Comparison of ENCODE assay signal across 13 mouse cellular contexts in genomic region chr2:172299126-172299921, GRCm38 (mm10). TPM values are rescaled to one million over a fixed set of nuclear protein-coding genes. Genes with fewer than 3 reads are reported as not detected.
DNase-seq lines count a peak whose midpoint lies in the region; ATAC-seq and TF ChIP-seq lines count a peak whose summit lies in the region.
"Had no signal": no experiment of that assay in that cellular context is flagged by ENCODE, and none has a peak within 500 bp of the region (broad histone marks: within the 10 kb centered on the region; RNA-seq: fewer than 3 reads in every experiment).

No protein-coding gene starts in this region.

- H3K4me2 ChIP-seq in forebrain, embryonic 15.5 days (replicated peaks), result no peak overlapping the region
- peak overlapping the region; percentile 28 for H3K4me2 ChIP-seq in midbrain, embryonic 12.5 days (replicated peaks)
- no peak overlapping the region for H3K4me2 ChIP-seq in stomach, postnatal 0 days (replicated peaks; ENCODE audit: low read depth)
- H3K4me2 ChIP-seq: embryonic facial prominence, embryonic 12.5 days had no signal

- no peaks in the 10 kb centered on the region for H3K36me3 ChIP-seq in ES-Bruce4 (ENCODE audit: control insufficient read depth, insufficient read depth, low read length, poor library complexity, severe bottlenecking)
- no peaks in the 10 kb centered on the region for H3K36me3 ChIP-seq in forebrain, embryonic 15.5 days
- H3K36me3 ChIP-seq in midbrain, embryonic 12.5 days, result no peaks in the 10 kb centered on the region
- H3K36me3 ChIP-seq in stomach, postnatal 0 days (ENCODE audit: control insufficient read depth, insufficient read depth, low read length), result no peaks in the 10 kb centered on the region
- H3K36me3 ChIP-seq: embryonic facial prominence, embryonic 12.5 days had no signal

- no peak overlapping the region for H3K4me3 ChIP-seq in ES-Bruce4 (ENCODE audit: low read depth, low read length)
- no peak overlapping the region for H3K4me3 ChIP-seq in forebrain, embryonic 15.5 days
- H3K4me3 ChIP-seq in midbrain, embryonic 12.5 days, result no peak overlapping the region
- H3K4me3 ChIP-seq in stomach, postnatal 0 days (ENCODE audit: low read depth, low read length), result no peak overlapping the region
- H3K4me3 ChIP-seq: embryonic facial prominence, embryonic 12.5 days had no signal

- H3K4me1 ChIP-seq in ES-Bruce4 (ENCODE audit: control insufficient read depth, insufficient read depth, low read length), result peaks cover 3% of the 10 kb centered on the region
- peaks cover 10% of the 10 kb centered on the region for H3K4me1 ChIP-seq in forebrain, embryonic 15.5 days
- peaks cover 27% of the 10 kb centered on the region for H3K4me1 ChIP-seq in midbrain, embryonic 12.5 days
- no peaks in the 10 kb centered on the region for H3K4me1 ChIP-seq in stomach, postnatal 0 days (replicated peaks; ENCODE audit: control insufficient read depth, insufficient read depth)

- no peak for TF ChIP-seq POLR2A in ES-Bruce4 (IDR thresholded peaks at IDR 0.05; ENCODE audit: insufficient read depth, low read length)

- TF ChIP-seq CTCF in ES-Bruce4 (IDR thresholded peaks at IDR 0.05; ENCODE audit: low read depth, low read length), result no peak
- TF ChIP-seq CTCF in stomach, postnatal 0 days (IDR thresholded peaks at IDR 0.05; ENCODE audit: low read depth), result no peak

- peak; percentile 48 for DNase-seq in brain, adult 2 months (ENCODE audit: low read depth, low spot score)
- DNase-seq in stomach, postnatal 0 days (ENCODE audit: low spot score), result no peak
- no peak for DNase-seq in kidney, adult 18-20 months
- no peak for DNase-seq in urinary bladder, postnatal 4 days (ENCODE audit: low spot score in 2 of 2)
- no peak for DNase-seq in layer of hippocampus, adult 18-20 months (ENCODE audit: low spot score in 2 of 2)
- DNase-seq: kidney, postnatal 4 days; thymus, postnatal 25 days had no signal

- 4% methylated on average over 14 of the region's 14 CpGs for WGBS in forebrain, embryonic 15.5 days
- 3% methylated on average over 14 of the region's 14 CpGs for WGBS in midbrain, embryonic 12.5 days
- WGBS in stomach, postnatal 0 days, result 33% methylated on average over 14 of the region's 14 CpGs

- TF ChIP-seq EP300 in ES-Bruce4 (IDR thresholded peaks at IDR 0.05; ENCODE audit: insufficient read depth, low read depth, low read length), result peak; percentile 59; the same call in 1 of the 2 replicates
- TF ChIP-seq EP300 in stomach, postnatal 0 days (optimal IDR thresholded peaks at IDR 0.05), result no peak

- no peak overlapping the region for H3K27ac ChIP-seq in ES-Bruce4 (ENCODE audit: insufficient read depth, low read length)
- H3K27ac ChIP-seq in forebrain, embryonic 15.5 days (replicated peaks), result no peak overlapping the region
- peak overlapping the region; percentile 67 for H3K27ac ChIP-seq in midbrain, embryonic 12.5 days (replicated peaks)
- no peak overlapping the region for H3K27ac ChIP-seq in stomach, postnatal 0 days (replicated peaks)
- H3K27ac ChIP-seq: embryonic facial prominence, embryonic 12.5 days had no signal

- H3K27me3 ChIP-seq in ES-Bruce4 (ENCODE audit: control insufficient read depth, insufficient read depth, low read length, poor library complexity, severe bottlenecking), result no peaks in the 10 kb centered on the region
- H3K27me3 ChIP-seq in forebrain, embryonic 15.5 days, result no peaks in the 10 kb centered on the region
- peaks cover 14% of the 10 kb centered on the region; the same call in 1 of the 2 replicates for H3K27me3 ChIP-seq in midbrain, embryonic 12.5 days
- no peaks in the 10 kb centered on the region for H3K27me3 ChIP-seq in stomach, postnatal 0 days (ENCODE audit: control insufficient read depth, insufficient read depth, low read length)
- H3K27me3 ChIP-seq: embryonic facial prominence, embryonic 12.5 days had no signal

- ATAC-seq in forebrain, embryonic 15.5 days (replicated peaks), result peak; percentile 51
- peak; percentile 81 for ATAC-seq in midbrain, embryonic 12.5 days (ENCODE audit: low FRiP score, low read depth)
- ATAC-seq in stomach, postnatal 0 days (ENCODE audit: low FRiP score, low TSS enrichment), result no peak

- no peaks in the 10 kb centered on the region for H3K9me3 ChIP-seq in ES-Bruce4 (replicated peaks; ENCODE audit: control insufficient read depth, insufficient read depth, low read length, poor library complexity, severe bottlenecking)
- no peaks in the 10 kb centered on the region for H3K9me3 ChIP-seq in forebrain, embryonic 15.5 days
- H3K9me3 ChIP-seq in midbrain, embryonic 12.5 days, result no peaks in the 10 kb centered on the region
- H3K9me3 ChIP-seq in stomach, postnatal 0 days (ENCODE audit: control insufficient read depth, low read length), result no peaks in the 10 kb centered on the region
- H3K9me3 ChIP-seq: embryonic facial prominence, embryonic 12.5 days had no signal

- no peak overlapping the region for H3K9ac ChIP-seq in ES-Bruce4 (ENCODE audit: low read depth, poor library complexity, severe bottlenecking)
- H3K9ac ChIP-seq in forebrain, embryonic 15.5 days (replicated peaks), result no peak overlapping the region
- H3K9ac ChIP-seq in midbrain, embryonic 12.5 days (replicated peaks), result peak overlapping the region; percentile 24; the same call in 1 of the 2 replicates
- H3K9ac ChIP-seq in stomach, postnatal 0 days (ENCODE audit: low read length), result no peak overlapping the region
- H3K9ac ChIP-seq: embryonic facial prominence, embryonic 12.5 days had no signal

RNA-seq across cellular contexts. Expression of gene Fam210b, which starts 46.0 kb away (rescaled TPM):
- polyA plus RNA-seq in ES-Bruce4 (2011; ENCODE audit: insufficient read depth, insufficient read length, low read depth, missing spikeins), result 5.7 and 6.9 TPM in 2 replicates
- 75.9 and 76.8 TPM in 2 replicates for polyA plus RNA-seq in forebrain, embryonic 15.5 days (2015; fragmentation: Nextera tagmentation; extraction: Ambion mirVana)
- polyA plus RNA-seq in midbrain, embryonic 12.5 days (2016; fragmentation: Nextera tagmentation; extraction: Ambion mirVana), result 25.8 and 32.6 TPM in 2 replicates
- polyA plus RNA-seq in stomach, postnatal 0 days (2015; fragmentation: Nextera tagmentation; extraction: Ambion mirVana), result 23.9 and 25.7 TPM in 2 replicates
- total RNA-seq in layer of hippocampus, adult 18-20 months (2021), result 10 to 100 TPM; 22.8 to 23.1 TPM

RNA-seq across cellular contexts. Expression of gene Mc3r, which starts 51.0 kb away (rescaled TPM):
- polyA plus RNA-seq in ES-Bruce4 (2011; ENCODE audit: insufficient read depth, insufficient read length, low read depth, missing spikeins), result not detected in 2 replicates
- 0.18 and 0.24 TPM in 2 replicates for polyA plus RNA-seq in forebrain, embryonic 15.5 days (2015; fragmentation: Nextera tagmentation; extraction: Ambion mirVana)
- not detected in 2 replicates for polyA plus RNA-seq in midbrain, embryonic 12.5 days (2016; fragmentation: Nextera tagmentation; extraction: Ambion mirVana)
- not detected in 2 replicates for polyA plus RNA-seq in stomach, postnatal 0 days (2015; fragmentation: Nextera tagmentation; extraction: Ambion mirVana)
- under 1 TPM; 0.22 to 0.28 TPM for total RNA-seq in layer of hippocampus, adult 18-20 months (2021)
- total RNA-seq: gastrocnemius, postnatal 4 days had no signal
- polyA plus RNA-seq: embryonic facial prominence, embryonic 12.5 days; spleen, adult 2 months had no signal
